In the genomic region with DNA sequence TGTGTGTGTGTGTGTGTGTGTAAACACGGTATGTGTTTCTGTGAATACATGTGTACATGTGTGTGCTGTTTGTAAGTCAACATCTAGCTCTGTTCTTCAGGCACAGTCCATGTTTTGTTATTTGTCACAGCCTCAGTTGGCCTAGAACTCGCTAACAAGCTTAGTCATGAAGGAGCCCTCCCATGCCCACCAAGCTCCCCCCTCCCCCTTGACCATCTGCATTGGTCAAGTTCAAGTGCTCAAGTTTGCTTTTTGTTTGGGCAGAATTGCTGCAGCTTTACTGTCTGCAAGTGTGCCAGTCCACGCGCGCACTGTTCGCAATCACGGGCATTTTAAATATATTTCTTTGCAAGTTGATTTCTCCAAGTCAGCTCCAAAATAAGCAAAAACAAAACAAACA, we compare ENCODE assay signal across 23 mouse cellular contexts.
DNase-seq lines count a peak whose midpoint lies in the region; ATAC-seq and TF ChIP-seq lines count a peak whose summit lies in the region.
"Had no signal": no experiment of that assay in that cellular context is flagged by ENCODE, and none has a peak within 500 bp of the region (broad histone marks: within the 10 kb centered on the region; RNA-seq: fewer than 3 reads in every experiment).

No protein-coding gene starts in this region.

- intact Hi-C loops in gastrocnemius, adult 2 months (cut with DNase I): no loop called here
- intact Hi-C loops in gastrocnemius, postnatal 14 days (cut with DNase I; ENCODE audit: low total_unique reads): no loop called here
- intact Hi-C loops in heart, adult 2 months (cut with DNase I): loop anchor here (5.0 kb wide), 1 partner anchor 70 kb away; no protein-coding TSS in a partner anchor

- TF ChIP-seq EP300 in heart, adult 2 months (IDR thresholded peaks at IDR 0.05; ENCODE audit: insufficient read depth, low read depth, low read length): no peak

- H3K9me3 ChIP-seq in heart, embryonic 15.5 days (replicated peaks): no peaks in the 10 kb centered on the region
- H3K9me3 ChIP-seq in limb, embryonic 10.5 days (replicated peaks): no peaks in the 10 kb centered on the region
- H3K9me3 ChIP-seq: midbrain, embryonic 15.5 days; neural tube, embryonic 13.5 days had no signal

- TF ChIP-seq POLR2A in heart, adult 2 months (IDR thresholded peaks at IDR 0.05; ENCODE audit: insufficient read depth, low read depth, low read length): no peak
- no peak for TF ChIP-seq POLR2A in brain, embryonic 14.5 days (IDR thresholded peaks at IDR 0.05; ENCODE audit: borderline replicate concordance, extremely low read depth, insufficient read depth, insufficient read length, poor library complexity, severe bottlenecking)

- no peaks in the 10 kb centered on the region for H3K36me3 ChIP-seq in heart, embryonic 15.5 days
- H3K36me3 ChIP-seq in heart, adult 2 months (ENCODE audit: control insufficient read depth, insufficient read depth, low read length): no peaks in the 10 kb centered on the region
- no peaks in the 10 kb centered on the region for H3K36me3 ChIP-seq in limb, embryonic 10.5 days
- H3K36me3 ChIP-seq: midbrain, embryonic 15.5 days; neural tube, embryonic 13.5 days had no signal

- WGBS in heart, embryonic 15.5 days: 74% methylated on average over 7 of the region's 7 CpGs
- WGBS in heart, adult 2 months: 79% methylated on average over 7 of the region's 7 CpGs
- WGBS in limb, embryonic 10.5 days: 66% methylated on average over 7 of the region's 7 CpGs

- TF ChIP-seq CTCF in gastrocnemius, adult 2 months (IDR thresholded peaks at IDR 0.05): no peak
- TF ChIP-seq CTCF in heart, adult 2 months (IDR thresholded peaks at IDR 0.05): no peak
- TF ChIP-seq CTCF in brain, embryonic 14.5 days (IDR thresholded peaks at IDR 0.05; ENCODE audit: borderline replicate concordance, extremely low read depth, insufficient read depth, insufficient read length): no peak

- peaks cover 21% of the 10 kb centered on the region for H3K4me1 ChIP-seq in heart, embryonic 15.5 days (replicated peaks)
- H3K4me1 ChIP-seq in heart, adult 2 months (ENCODE audit: control insufficient read depth, insufficient read depth, low read length): no peaks in the 10 kb centered on the region
- H3K4me1 ChIP-seq in limb, embryonic 10.5 days: peaks cover 22% of the 10 kb centered on the region
- H3K4me1 ChIP-seq: neural tube, embryonic 13.5 days had no signal

- ATAC-seq in heart, embryonic 15.5 days (replicated peaks; ENCODE audit: insufficient number of reproducible peaks, insufficient read depth, low FRiP score, low read depth): no peak
- ATAC-seq in erythroblast, adult 5-6 weeks (replicated peaks; ENCODE audit: low FRiP score, poor library complexity, severe bottlenecking): no peak
- ATAC-seq: CD4-positive, CD25-positive, alpha-beta regulatory T cell, adult 4 months; forebrain, embryonic 16.5 days; inflammation-experienced regulatory T-cells, adult 6 months; liver, postnatal 0 days; lung, postnatal 0 days; midbrain, embryonic 15.5 days had no signal

- H3K27ac ChIP-seq in gastrocnemius, adult 2 months: peak overlapping the region; percentile 35; the same call in 1 of the 2 replicates
- H3K27ac ChIP-seq in heart, embryonic 15.5 days: peak overlapping the region; percentile 74
- H3K27ac ChIP-seq in heart, adult 2 months: no peak overlapping the region
- H3K27ac ChIP-seq in limb, embryonic 10.5 days: peak overlapping the region; percentile 74
- H3K27ac ChIP-seq: hindbrain, embryonic 14.5 days; left cerebral cortex, adult 2 months; midbrain, embryonic 15.5 days; neural tube, embryonic 13.5 days had no signal

- no peaks in the 10 kb centered on the region for H3K27me3 ChIP-seq in heart, embryonic 15.5 days
- no peaks in the 10 kb centered on the region for H3K27me3 ChIP-seq in heart, adult 2 months (ENCODE audit: control insufficient read depth, insufficient read depth, low read length)
- H3K27me3 ChIP-seq in limb, embryonic 10.5 days (ENCODE audit: low read depth, poor library complexity, severe bottlenecking): peaks cover 21% of the 10 kb centered on the region; the same call in 1 of the 2 replicates
- H3K27me3 ChIP-seq: midbrain, embryonic 15.5 days; neural tube, embryonic 13.5 days had no signal

- no peaks in the 10 kb centered on the region for H3K79me2 ChIP-seq in heart, adult 2 months (replicated peaks; ENCODE audit: control insufficient read depth, insufficient read depth, low read length)

- H3K4me3 ChIP-seq in gastrocnemius, adult 2 months: no peak overlapping the region
- no peak overlapping the region for H3K4me3 ChIP-seq in heart, embryonic 15.5 days
- no peak overlapping the region for H3K4me3 ChIP-seq in heart, adult 2 months
- no peak overlapping the region for H3K4me3 ChIP-seq in limb, embryonic 10.5 days
- H3K4me3 ChIP-seq: left cerebral cortex, adult 2 months; midbrain, embryonic 15.5 days; myocyte; neural tube, embryonic 13.5 days had no signal

- no peak for DNase-seq in gastrocnemius, adult 2 months
- DNase-seq in gastrocnemius, postnatal 14 days: no peak
- DNase-seq in heart, adult 2 months: no peak
- DNase-seq in brain, embryonic 14.5 days (ENCODE audit: low read depth): peak; percentile 8
- DNase-seq in limb, embryonic 10.5 days (ENCODE audit: low spot score): no peak
- DNase-seq: adrenal gland, postnatal 25 days; cerebellum, adult 11 months; cerebellum, adult 9-11 months; gastrocnemius, postnatal 25 days; kidney, adult 18-20 months; liver, postnatal 0 days had no signal

- H3K9ac ChIP-seq in heart, embryonic 15.5 days: no peak overlapping the region
- no peak overlapping the region for H3K9ac ChIP-seq in heart, adult 2 months (ENCODE audit: low read depth, low read length)
- H3K9ac ChIP-seq: hindbrain, embryonic 14.5 days; liver, postnatal 0 days; midbrain, embryonic 15.5 days; neural tube, embryonic 13.5 days had no signal

- H3K4me2 ChIP-seq in heart, embryonic 15.5 days: no peak overlapping the region
- H3K4me2 ChIP-seq: hindbrain, embryonic 14.5 days; liver, embryonic 11.5 days; midbrain, embryonic 15.5 days; neural tube, embryonic 13.5 days had no signal
